Mouse (Mus musculus): Measurements from ENCODE around the gene Fam120b. TPM values are rescaled to one million over a fixed set of nuclear protein-coding genes. Genes with fewer than 3 reads are reported as not detected.
A peak's percentile ranks its signal among the peaks of the same experiment; 100 is the strongest.
"Not testable (repeated sequence)": the region's sequence is repeated elsewhere in the genome, so short reads cannot be mapped to it uniquely, and the experiment has no call there.

The Fam120b gene
- polyA plus RNA-seq, 1 experiment from 2014 or later, result 31.1 TPM

GRCm38 (mm10) chr17:15440463-15441121 lies 44.6 kb downstream of the Fam120b start:
- peaks cover 13% of the 10 kb centered on the region for H3K4me1 ChIP-seq
- H3K4me3 ChIP-seq, result peak overlapping the region; percentile 10; the same call in 1 of the 2 replicates
- H3K9me3 ChIP-seq, result no peaks in the 10 kb centered on the region
- H3K9ac ChIP-seq, result peak overlapping the region; percentile 36; the same call in 1 of the 2 replicates
- H3K27me3 ChIP-seq, result no peaks in the 10 kb centered on the region
- no peaks in the 10 kb centered on the region for H3K36me3 ChIP-seq
- peak overlapping the region; percentile 58; the same call in 1 of the 2 replicates for H3K27ac ChIP-seq
- WGBS, result 10% methylated on average over 9 of the region's 11 CpGs
- ATAC-seq (ENCODE audit: insufficient number of reproducible peaks, insufficient read depth, low FRiP score, low TSS enrichment, low read depth), result peak; percentile 72
- peak overlapping the region; percentile 49 for H3K4me2 ChIP-seq

GRCm38 (mm10) chr17:15445421-15445820 lies 49.4 kb downstream of the Fam120b start:
- H3K27me3 ChIP-seq, result no peaks in the 10 kb centered on the region
- H3K4me2 ChIP-seq, result no peak overlapping the region
- H3K4me1 ChIP-seq, result peaks cover 9% of the 10 kb centered on the region
- H3K9me3 ChIP-seq, result no peaks in the 10 kb centered on the region
- ATAC-seq (ENCODE audit: insufficient number of reproducible peaks, insufficient read depth, low FRiP score, low TSS enrichment, low read depth), result no peak
- no peak overlapping the region for H3K9ac ChIP-seq
- no peak overlapping the region for H3K4me3 ChIP-seq
- 78% methylated on average over 3 of the region's 3 CpGs for WGBS
- H3K36me3 ChIP-seq, result no peaks in the 10 kb centered on the region
- no peak overlapping the region for H3K27ac ChIP-seq

GRCm38 (mm10) chr17:15447831-15448230 lies 51.8 kb downstream of the Fam120b start:
- no peaks in the 10 kb centered on the region for H3K9me3 ChIP-seq
- H3K4me3 ChIP-seq, result no peak overlapping the region
- H3K4me2 ChIP-seq, result no peak overlapping the region
- no peak for ATAC-seq (ENCODE audit: insufficient number of reproducible peaks, insufficient read depth, low FRiP score, low TSS enrichment, low read depth)
- no peaks in the 10 kb centered on the region for H3K4me1 ChIP-seq
- H3K27ac ChIP-seq, result no peak overlapping the region
- H3K9ac ChIP-seq, result no peak overlapping the region
- WGBS, result 73% methylated on average over 5 of the region's 5 CpGs
- H3K36me3 ChIP-seq, result no peaks in the 10 kb centered on the region
- H3K27me3 ChIP-seq, result no peaks in the 10 kb centered on the region

- 65% methylated on average over 6 of the region's 6 CpGs for WGBS
- H3K27ac ChIP-seq; ATAC-seq (ENCODE audit: insufficient number of reproducible peaks, insufficient read depth, low FRiP score, low TSS enrichment, low read depth); H3K4me3 ChIP-seq; H3K36me3 ChIP-seq; H3K9me3 ChIP-seq; H3K9ac ChIP-seq; H3K27me3 ChIP-seq; H3K4me2 ChIP-seq; H3K4me1 ChIP-seq: not testable (repeated sequence)
Measured at GRCm38 (mm10) chr17:15449144-15449543, 53.1 kb downstream of the Fam120b start.

GRCm38 (mm10) chr17:15449606-15450005 lies 53.6 kb downstream of the Fam120b start:
- WGBS, result 55% methylated on average over 3 of the region's 3 CpGs

GRCm38 (mm10) chr17:15455203-15455602 lies 59.2 kb downstream of the Fam120b start:
- Histone ChIP-seq H3K27me3 (no peaks in the 10 kb centered on the region), H3K27ac (no peak overlapping the region), H3K4me3 (no peak overlapping the region), H3K36me3 (no peaks in the 10 kb centered on the region), H3K4me1 (no peaks in the 10 kb centered on the region), H3K9ac (no peak overlapping the region), H3K9me3 (no peaks in the 10 kb centered on the region), H3K4me2 (no peak overlapping the region)
- WGBS, result 78% methylated on average over 4 of the region's 4 CpGs
- ATAC-seq (ENCODE audit: insufficient number of reproducible peaks, insufficient read depth, low FRiP score, low TSS enrichment, low read depth), result no peak

More at GRCm38 (mm10) chr17:15449606-15450005, 53.6 kb downstream of the Fam120b start:
- Histone ChIP-seq H3K27ac (no peak overlapping the region), H3K27me3 (no peaks in the 10 kb centered on the region), H3K9me3 (no peaks in the 10 kb centered on the region), H3K9ac (no peak overlapping the region), H3K4me3 (no peak overlapping the region), H3K4me1 (no peaks in the 10 kb centered on the region), H3K4me2 (no peak overlapping the region), H3K36me3 (no peaks in the 10 kb centered on the region)
- ATAC-seq (ENCODE audit: insufficient number of reproducible peaks, insufficient read depth, low FRiP score, low TSS enrichment, low read depth), result no peak

GRCm38 (mm10) chr17:15456595-15456994 lies 60.6 kb downstream of the Fam120b start:
- Histone ChIP-seq H3K36me3 (no peaks in the 10 kb centered on the region), H3K27me3 (no peaks in the 10 kb centered on the region), H3K4me1 (no peaks in the 10 kb centered on the region), H3K9ac (no peak overlapping the region), H3K4me2 (no peak overlapping the region), H3K9me3 (no peaks in the 10 kb centered on the region), H3K4me3 (no peak overlapping the region), H3K27ac (no peak overlapping the region)
- no peak for ATAC-seq (ENCODE audit: insufficient number of reproducible peaks, insufficient read depth, low FRiP score, low TSS enrichment, low read depth)
- WGBS, result 83% methylated on average over 2 of the region's 2 CpGs

- no peaks in the 10 kb centered on the region for H3K9me3 ChIP-seq
- WGBS, result 86% methylated on average over 4 of the region's 4 CpGs
- no peak for ATAC-seq (ENCODE audit: insufficient number of reproducible peaks, insufficient read depth, low FRiP score, low TSS enrichment, low read depth)
- H3K27ac ChIP-seq, result no peak overlapping the region
- no peak overlapping the region for H3K4me2 ChIP-seq
- no peak overlapping the region for H3K4me3 ChIP-seq
- H3K36me3 ChIP-seq, result peaks cover 7% of the 10 kb centered on the region; the same call in 1 of the 2 replicates
- H3K4me1 ChIP-seq, result no peaks in the 10 kb centered on the region
- no peak overlapping the region for H3K9ac ChIP-seq
- H3K27me3 ChIP-seq, result no peaks in the 10 kb centered on the region
Measured at GRCm38 (mm10) chr17:15459761-15460160, 63.8 kb downstream of the Fam120b start.

- Histone ChIP-seq H3K27me3 (no peaks in the 10 kb centered on the region), H3K9ac (no peak overlapping the region), H3K4me1 (no peaks in the 10 kb centered on the region), H3K4me3 (no peak overlapping the region), H3K36me3 (peaks cover 11% of the 10 kb centered on the region), H3K27ac (no peak overlapping the region), H3K9me3 (no peaks in the 10 kb centered on the region), H3K4me2 (no peak overlapping the region)
- no peak for ATAC-seq (ENCODE audit: insufficient number of reproducible peaks, insufficient read depth, low FRiP score, low TSS enrichment, low read depth)
- 95% methylated on average over 6 of the region's 6 CpGs for WGBS
Measured at GRCm38 (mm10) chr17:15461921-15462495, 66.0 kb downstream of the Fam120b start.

GRCm38 (mm10) chr17:15467669-15468068 lies 71.7 kb downstream of the Fam120b start:
- H3K9me3 ChIP-seq, result no peaks in the 10 kb centered on the region
- no peak overlapping the region for H3K4me2 ChIP-seq
- H3K27ac ChIP-seq, result no peak overlapping the region
- H3K27me3 ChIP-seq, result no peaks in the 10 kb centered on the region
- no peak for ATAC-seq (ENCODE audit: insufficient number of reproducible peaks, insufficient read depth, low FRiP score, low TSS enrichment, low read depth)
- WGBS, result 28% methylated on average over 5 of the region's 5 CpGs
- peaks cover 44% of the 10 kb centered on the region for H3K36me3 ChIP-seq
- H3K4me3 ChIP-seq, result no peak overlapping the region
- H3K4me1 ChIP-seq, result no peaks in the 10 kb centered on the region
- H3K9ac ChIP-seq, result no peak overlapping the region

- Histone ChIP-seq H3K36me3 (peaks cover 82% of the 10 kb centered on the region), H3K4me1 (no peaks in the 10 kb centered on the region), H3K9ac (no peak overlapping the region), H3K4me2 (no peak overlapping the region), H3K4me3 (no peak overlapping the region), H3K27ac (no peak overlapping the region), H3K27me3 (no peaks in the 10 kb centered on the region), H3K9me3 (no peaks in the 10 kb centered on the region)
- no peak for ATAC-seq (ENCODE audit: insufficient number of reproducible peaks, insufficient read depth, low FRiP score, low TSS enrichment, low read depth)
- WGBS, result 89% methylated on average over 4 of the region's 4 CpGs
Measured at GRCm38 (mm10) chr17:15472671-15473070, 76.7 kb downstream of the Fam120b start.

Measured in embryonic facial prominence, embryonic 13.5 days (tissue).